Mouse (Mus musculus): ENCODE data around the gene Ldb3. TPM values are rescaled to one million over a fixed set of nuclear protein-coding genes. Genes with fewer than 3 reads are reported as not detected.

The Ldb3 gene
- 0.11 and 0.32 TPM in 2 replicates for polyA plus RNA-seq (2015; fragmentation: Nextera tagmentation; extraction: Ambion mirVana)

DNA sequence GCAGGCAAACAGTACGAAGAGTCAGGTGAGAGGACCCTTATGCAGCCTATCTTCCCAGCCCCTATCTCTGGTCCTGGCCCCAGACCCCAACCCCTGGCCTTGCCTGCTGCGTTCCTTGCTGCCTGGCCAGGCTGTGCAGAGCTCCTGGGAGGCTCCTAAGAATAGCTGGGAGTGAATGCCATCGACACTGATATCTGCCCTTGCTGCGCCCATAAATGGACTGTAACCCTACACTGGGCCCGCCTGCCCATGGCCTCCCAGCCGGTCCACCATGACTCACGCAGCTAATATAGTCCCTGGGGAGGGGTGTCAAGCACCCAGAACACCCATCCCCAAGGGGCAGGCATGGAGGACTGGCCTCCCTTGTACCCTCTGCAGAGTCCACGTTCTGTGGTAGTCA, at the start of gene Ldb3:
Gene Ldb3 (minus strand): TSS at position 185 of the 400 bp plus-strand sequence.
- Histone ChIP-seq H3K4me3 (replicated peaks) (no peak within 1 kb of the TSS), H3K4me1 (replicated peaks) (peaks cover 5% of the 10 kb centered on the region), H3K27me3 (no peaks in the 10 kb centered on the region), H3K27ac (no peak within 1 kb of the TSS), H3K9ac (replicated peaks) (no peak within 1 kb of the TSS), H3K36me3 (no peaks in the 10 kb centered on the region), H3K9me3 (no peaks in the 10 kb centered on the region), H3K4me2 (replicated peaks) (no peak within 1 kb of the TSS)
- ATAC-seq, result no peak
- WGBS, result 84% methylated on average over 8 of the region's 8 CpGs

DNA sequence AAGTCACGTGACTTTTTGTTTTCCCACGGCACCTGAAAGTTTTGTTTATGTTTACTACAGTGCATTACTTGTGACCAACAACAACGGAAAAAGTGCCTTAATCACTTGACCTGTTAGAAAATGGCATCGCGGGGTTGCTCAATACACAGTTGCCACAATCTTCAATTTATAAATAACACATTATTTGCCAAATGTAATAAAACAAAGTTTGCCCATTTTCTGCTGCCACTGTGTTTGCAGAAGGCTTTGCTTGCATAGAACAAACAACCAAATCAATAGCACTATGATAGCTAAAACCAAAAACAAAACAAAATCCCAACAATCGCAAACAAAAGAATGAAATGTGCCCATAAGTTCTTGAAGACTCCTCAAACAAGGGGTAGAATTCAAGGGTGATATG, 47.2 kb upstream of the Ldb3 start:
- Histone ChIP-seq H3K27me3 (no peaks in the 10 kb centered on the region), H3K36me3 (no peaks in the 10 kb centered on the region), H3K4me3 (replicated peaks) (no peak overlapping the region), H3K9ac (replicated peaks) (no peak overlapping the region), H3K4me2 (replicated peaks) (no peak overlapping the region), H3K4me1 (replicated peaks) (no peaks in the 10 kb centered on the region), H3K27ac (no peak overlapping the region), H3K9me3 (no peaks in the 10 kb centered on the region)
- WGBS, result 90% methylated on average over 6 of the region's 6 CpGs
- ATAC-seq, result no peak

DNA sequence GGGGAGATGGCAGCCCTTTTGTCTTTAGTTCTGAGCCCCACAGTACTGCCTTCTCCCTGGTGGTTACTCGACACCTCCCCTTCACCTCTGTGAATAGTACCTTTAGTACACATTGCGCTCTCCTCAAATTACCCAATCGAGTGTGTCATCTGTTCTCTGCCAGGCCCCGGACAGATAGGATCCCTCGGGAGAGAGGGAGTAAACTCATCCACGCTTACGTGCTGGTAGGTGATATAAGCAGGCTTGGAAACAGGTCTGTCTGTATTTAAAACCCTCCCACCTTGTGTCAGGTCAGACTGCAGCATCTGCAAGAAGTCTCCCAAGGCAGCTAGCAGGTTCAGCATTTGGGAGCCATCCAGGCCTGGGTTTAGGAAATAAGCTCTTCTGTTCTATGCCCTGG, 46.7 kb upstream of the Ldb3 start:
- Histone ChIP-seq H3K27ac (no peak overlapping the region), H3K27me3 (no peaks in the 10 kb centered on the region), H3K9me3 (no peaks in the 10 kb centered on the region), H3K4me3 (replicated peaks) (no peak overlapping the region), H3K4me1 (replicated peaks) (no peaks in the 10 kb centered on the region), H3K9ac (replicated peaks) (no peak overlapping the region), H3K36me3 (no peaks in the 10 kb centered on the region), H3K4me2 (replicated peaks) (no peak overlapping the region)
- WGBS, result 50% methylated on average over 7 of the region's 7 CpGs
- no peak for ATAC-seq

DNA sequence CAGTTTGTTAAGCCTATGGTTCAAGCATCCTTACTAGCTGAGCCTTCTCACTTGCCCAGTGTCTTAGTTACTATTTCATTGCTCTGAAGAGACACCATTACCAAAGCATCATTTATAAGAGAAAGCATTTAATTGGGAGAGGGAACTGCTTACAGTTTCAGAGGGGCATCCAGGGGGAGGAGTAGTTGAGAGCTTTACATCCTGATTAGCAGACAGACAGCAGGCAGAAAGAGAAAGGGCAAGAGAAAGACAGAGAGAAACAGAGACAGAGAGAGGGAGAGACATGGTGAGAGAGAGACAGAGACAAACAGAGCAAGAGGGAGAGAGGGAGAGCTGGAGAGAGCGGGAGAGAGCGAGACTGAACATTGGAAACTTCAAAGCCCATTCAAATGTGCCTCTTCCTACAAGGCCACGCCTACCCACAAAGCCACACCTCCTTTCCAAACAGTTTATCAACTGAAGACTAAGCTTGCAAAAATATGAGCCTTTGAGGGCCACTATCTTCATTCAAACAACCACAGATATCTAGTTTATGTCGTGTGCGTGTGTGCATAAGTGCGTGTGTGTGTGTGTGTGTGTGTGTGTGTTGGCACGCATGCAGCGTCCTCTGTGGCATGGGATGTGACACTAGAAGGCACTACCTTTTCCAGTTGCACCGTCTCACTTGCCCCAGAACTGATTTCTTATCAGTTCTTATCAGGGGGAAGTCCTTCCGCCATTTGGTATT, 44.4 kb upstream of the Ldb3 start:
- no peak overlapping the region for H3K27ac ChIP-seq
- 81% methylated on average over 10 of the region's 10 CpGs for WGBS

DNA sequence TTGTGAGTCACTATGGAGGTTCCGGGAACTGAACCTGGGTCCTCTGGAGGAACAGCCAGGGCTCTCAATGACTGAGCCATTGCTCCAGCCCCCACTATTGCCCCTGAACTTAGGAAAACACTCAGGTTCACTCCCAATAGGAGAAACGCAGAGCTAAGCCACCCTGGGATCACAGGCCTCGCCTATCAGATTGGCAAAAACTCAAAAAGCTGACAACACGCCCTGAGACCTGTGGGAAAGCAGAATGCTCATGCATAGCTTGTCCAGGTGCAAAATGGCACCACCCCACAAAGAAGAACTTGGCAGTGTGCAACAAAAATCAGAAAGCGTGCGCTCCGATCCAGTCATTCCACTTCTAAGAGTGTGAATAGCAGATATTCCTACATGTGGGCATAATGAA, 38.3 kb upstream of the Ldb3 start:
- H3K27ac ChIP-seq, result no peak overlapping the region
- no peak overlapping the region for H3K9ac ChIP-seq (replicated peaks)
- no peak for ATAC-seq
- H3K9me3 ChIP-seq, result no peaks in the 10 kb centered on the region
- H3K36me3 ChIP-seq, result no peaks in the 10 kb centered on the region
- no peak overlapping the region for H3K4me2 ChIP-seq (replicated peaks)
- H3K4me1 ChIP-seq (replicated peaks), result no peaks in the 10 kb centered on the region
- WGBS, result 94% methylated on average over 7 of the region's 7 CpGs
- H3K27me3 ChIP-seq, result no peaks in the 10 kb centered on the region
- no peak overlapping the region for H3K4me3 ChIP-seq (replicated peaks)

More for the DNA sequence above, 44.4 kb upstream of the Ldb3 start:
- Histone ChIP-seq H3K4me2 (replicated peaks) (no peak overlapping the region), H3K36me3 (no peaks in the 10 kb centered on the region), H3K4me1 (replicated peaks) (no peaks in the 10 kb centered on the region), H3K9ac (replicated peaks) (no peak overlapping the region), H3K27me3 (no peaks in the 10 kb centered on the region), H3K4me3 (replicated peaks) (no peak overlapping the region), H3K9me3 (no peaks in the 10 kb centered on the region)
- no peak for ATAC-seq

DNA sequence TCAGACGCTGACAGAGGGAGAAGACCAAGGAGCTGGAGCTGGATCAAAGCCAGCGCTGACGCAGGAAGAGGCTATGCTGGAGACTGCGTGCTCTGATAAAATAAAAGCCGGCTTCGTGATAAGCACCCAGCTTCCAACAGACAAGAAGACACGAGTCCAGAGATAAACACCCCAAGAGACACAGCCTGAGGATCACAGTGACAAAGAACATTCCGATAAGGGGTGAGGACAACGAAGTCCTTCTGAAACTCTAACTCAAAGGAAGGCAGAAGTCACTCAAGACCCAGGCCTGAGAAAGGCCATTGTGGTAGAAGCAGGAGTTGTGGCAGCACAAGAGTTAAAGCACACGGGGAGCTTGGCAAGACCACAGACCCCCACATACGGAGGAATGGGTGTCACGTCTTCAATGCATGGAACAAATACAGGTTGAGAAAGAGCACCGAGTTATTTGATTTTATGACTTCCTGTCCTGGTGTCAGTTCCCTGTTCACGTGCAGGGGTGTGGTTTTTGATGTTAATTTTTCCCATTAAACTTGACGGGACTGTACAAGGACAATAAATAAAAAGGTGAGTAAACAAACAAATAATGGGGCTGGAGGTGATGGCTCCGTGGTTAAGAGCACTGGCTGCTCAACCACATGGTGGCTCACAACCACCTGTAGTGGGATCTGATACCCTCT, 35.2 kb upstream of the Ldb3 start:
- H3K4me3 ChIP-seq (replicated peaks), result no peak overlapping the region
- H3K27ac ChIP-seq, result no peak overlapping the region
- no peak overlapping the region for H3K4me2 ChIP-seq (replicated peaks)
- no peak overlapping the region for H3K9ac ChIP-seq (replicated peaks)
- ATAC-seq, result no peak
- 90% methylated on average over 16 of the region's 16 CpGs for WGBS
- H3K27me3 ChIP-seq, result no peaks in the 10 kb centered on the region
- no peaks in the 10 kb centered on the region for H3K4me1 ChIP-seq (replicated peaks)
- H3K36me3 ChIP-seq, result no peaks in the 10 kb centered on the region
- H3K9me3 ChIP-seq, result no peaks in the 10 kb centered on the region

DNA sequence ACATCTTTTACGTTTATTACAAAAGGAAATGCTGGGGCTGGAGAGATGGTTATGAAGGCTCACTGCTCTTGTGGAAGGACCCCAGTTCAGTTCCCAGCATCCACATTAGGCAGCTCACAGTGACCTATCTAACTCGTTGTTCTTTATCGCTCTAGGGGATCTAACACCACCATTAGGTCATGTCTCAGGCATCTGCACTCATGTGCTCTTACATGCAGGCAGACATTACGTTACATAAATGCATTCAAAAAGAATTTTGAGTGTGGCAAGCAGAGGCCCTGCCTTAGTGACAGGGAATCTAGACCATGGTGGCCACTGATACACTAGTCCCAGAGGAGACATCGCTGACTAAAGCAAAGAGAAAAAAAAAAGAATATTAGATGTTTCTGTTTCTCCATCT, 34.6 kb upstream of the Ldb3 start:
- H3K4me2 ChIP-seq (replicated peaks), result no peak overlapping the region
- no peak for ATAC-seq
- no peak overlapping the region for H3K27ac ChIP-seq
- no peak overlapping the region for H3K4me3 ChIP-seq (replicated peaks)
- H3K4me1 ChIP-seq (replicated peaks), result no peaks in the 10 kb centered on the region
- 89% methylated on average over 5 of the region's 5 CpGs for WGBS
- no peak overlapping the region for H3K9ac ChIP-seq (replicated peaks)
- no peaks in the 10 kb centered on the region for H3K27me3 ChIP-seq
- H3K36me3 ChIP-seq, result no peaks in the 10 kb centered on the region
- no peaks in the 10 kb centered on the region for H3K9me3 ChIP-seq

DNA sequence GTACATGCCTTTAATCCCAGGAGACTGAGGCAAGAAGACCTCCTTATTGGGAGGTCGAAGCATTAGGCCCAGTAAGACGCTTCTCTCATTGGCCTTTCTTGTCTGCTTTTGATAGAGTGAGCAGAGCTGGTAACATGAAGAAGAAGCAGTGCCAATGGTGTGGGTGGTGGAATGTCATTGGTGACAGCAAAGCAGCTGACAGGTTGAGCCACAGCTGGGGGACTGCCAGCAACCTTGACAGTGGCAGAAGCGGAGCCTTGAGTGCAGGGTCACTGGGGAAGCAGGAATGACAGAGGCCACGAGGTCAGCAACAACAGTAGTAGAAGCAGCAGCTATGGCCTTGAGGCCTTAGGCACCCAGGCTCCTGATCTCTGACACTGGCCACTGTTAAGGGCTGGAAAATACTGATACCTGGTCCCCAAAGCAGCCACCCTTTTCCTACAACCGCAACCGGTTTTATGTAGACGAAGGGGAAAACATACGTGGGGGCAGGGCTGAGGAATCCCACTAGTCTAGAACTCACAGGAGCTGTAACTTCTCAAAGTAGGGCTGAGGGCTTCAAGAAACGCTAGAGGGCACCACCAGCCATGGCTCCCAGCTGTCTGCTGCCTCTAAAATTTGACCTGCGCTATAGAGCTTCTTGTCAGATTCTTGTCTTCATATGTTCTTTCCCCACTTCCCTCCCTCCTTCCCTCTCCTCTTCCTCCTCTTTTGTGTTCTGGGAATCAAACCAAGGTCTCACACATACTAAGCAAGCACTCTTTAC, 32.3 kb upstream of the Ldb3 start:
- WGBS, result 43% methylated on average over 10 of the region's 10 CpGs
- no peaks in the 10 kb centered on the region for H3K9me3 ChIP-seq

DNA sequence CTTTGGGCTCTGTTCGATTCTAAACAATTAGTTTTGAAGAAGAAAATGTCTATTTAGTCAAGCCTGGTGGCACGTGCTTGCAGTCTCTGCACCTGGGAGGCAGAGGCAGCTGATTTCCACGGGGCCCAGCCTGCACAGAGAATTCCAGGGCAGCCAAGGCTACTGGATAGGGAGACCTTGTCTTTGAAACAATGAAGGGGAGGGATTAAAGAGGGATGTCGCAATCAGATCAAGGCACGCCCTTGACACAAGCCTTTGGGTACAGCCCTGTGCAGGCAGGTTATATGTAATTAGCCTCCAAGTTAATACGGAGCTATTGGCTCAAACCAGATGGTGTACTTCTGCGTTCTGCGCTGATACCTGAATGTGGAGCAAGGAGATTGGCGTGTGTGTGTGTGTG, 30.3 kb upstream of the Ldb3 start:
- no peaks in the 10 kb centered on the region for H3K9me3 ChIP-seq
- H3K4me2 ChIP-seq (replicated peaks), result no peak overlapping the region
- H3K36me3 ChIP-seq, result no peaks in the 10 kb centered on the region
- H3K27ac ChIP-seq, result no peak overlapping the region
- H3K4me1 ChIP-seq (replicated peaks), result peaks cover 9% of the 10 kb centered on the region; the same call in 1 of the 2 replicates
- H3K9ac ChIP-seq (replicated peaks), result no peak overlapping the region
- WGBS, result 36% methylated on average over 9 of the region's 9 CpGs
- peaks cover 28% of the 10 kb centered on the region for H3K27me3 ChIP-seq
- no peak for ATAC-seq
- no peak overlapping the region for H3K4me3 ChIP-seq (replicated peaks)

More for the DNA sequence above, 32.3 kb upstream of the Ldb3 start:
- Histone ChIP-seq H3K4me1 (replicated peaks) (no peaks in the 10 kb centered on the region), H3K4me3 (replicated peaks) (no peak overlapping the region), H3K4me2 (replicated peaks) (no peak overlapping the region), H3K27me3 (peaks cover 8% of the 10 kb centered on the region), H3K36me3 (no peaks in the 10 kb centered on the region), H3K9ac (replicated peaks) (no peak overlapping the region), H3K27ac (no peak overlapping the region)
- no peak for ATAC-seq

DNA sequence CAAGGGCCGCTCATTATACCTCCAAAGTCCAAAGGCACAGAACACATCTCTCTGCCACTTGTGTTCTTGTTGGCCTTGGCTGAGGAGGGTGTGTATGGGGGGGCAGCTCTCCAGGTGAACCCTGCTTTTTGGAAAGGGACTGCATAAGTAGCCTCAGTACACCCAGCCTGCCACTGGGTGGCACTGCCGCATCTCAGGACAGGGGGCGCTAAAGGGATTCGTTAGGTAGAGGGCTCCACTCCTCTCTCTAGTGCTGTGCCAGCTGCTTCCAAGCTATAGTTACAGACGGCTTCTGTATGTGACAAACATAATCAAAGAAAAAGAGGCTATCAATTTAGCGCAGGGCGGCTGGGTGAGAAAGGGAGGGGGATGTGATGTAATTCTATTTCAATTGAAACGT, 28.3 kb upstream of the Ldb3 start:
- WGBS, result 1% methylated on average over 8 of the region's 8 CpGs

DNA sequence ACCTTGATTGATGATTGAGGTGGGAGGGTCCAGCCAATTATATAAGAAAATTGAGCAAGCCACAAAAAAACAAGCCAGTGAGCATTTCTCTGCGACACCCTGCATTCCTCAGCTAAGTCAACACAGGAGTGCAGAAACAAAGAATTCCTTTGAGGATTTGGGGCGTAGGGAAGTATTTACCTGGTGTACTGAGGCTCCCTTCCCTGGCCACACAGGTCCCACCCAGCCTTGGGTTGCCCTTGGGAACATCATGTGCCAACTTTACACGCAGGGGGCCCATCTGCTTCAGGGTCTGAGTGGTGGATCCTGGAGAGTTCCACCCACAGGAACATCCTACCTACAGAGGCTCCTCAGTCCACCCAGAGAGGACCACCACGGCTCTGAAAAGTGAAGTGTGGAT, 27.1 kb upstream of the Ldb3 start:
- peaks cover 9% of the 10 kb centered on the region; the same call in 1 of the 2 replicates for H3K4me1 ChIP-seq (replicated peaks)
- H3K27me3 ChIP-seq, result peaks cover 35% of the 10 kb centered on the region
- no peak overlapping the region; the same call in 1 of the 2 replicates for H3K4me2 ChIP-seq (replicated peaks)
- H3K27ac ChIP-seq, result no peak overlapping the region
- no peaks in the 10 kb centered on the region for H3K9me3 ChIP-seq
- H3K9ac ChIP-seq (replicated peaks), result no peak overlapping the region
- H3K36me3 ChIP-seq, result no peaks in the 10 kb centered on the region
- H3K4me3 ChIP-seq (replicated peaks), result no peak overlapping the region
- WGBS, result 57% methylated on average over 4 of the region's 4 CpGs
- ATAC-seq, result no peak

More for the DNA sequence above, 28.3 kb upstream of the Ldb3 start:
- H3K9me3 ChIP-seq, result no peaks in the 10 kb centered on the region
- no peak overlapping the region for H3K4me3 ChIP-seq (replicated peaks)
- no peak overlapping the region for H3K4me2 ChIP-seq (replicated peaks)
- no peak overlapping the region for H3K9ac ChIP-seq (replicated peaks)
- no peaks in the 10 kb centered on the region for H3K36me3 ChIP-seq
- H3K27ac ChIP-seq, result no peak overlapping the region
- H3K27me3 ChIP-seq, result peaks cover 35% of the 10 kb centered on the region
- ATAC-seq, result peak; percentile 67
- H3K4me1 ChIP-seq (replicated peaks), result peaks cover 9% of the 10 kb centered on the region; the same call in 1 of the 2 replicates

DNA sequence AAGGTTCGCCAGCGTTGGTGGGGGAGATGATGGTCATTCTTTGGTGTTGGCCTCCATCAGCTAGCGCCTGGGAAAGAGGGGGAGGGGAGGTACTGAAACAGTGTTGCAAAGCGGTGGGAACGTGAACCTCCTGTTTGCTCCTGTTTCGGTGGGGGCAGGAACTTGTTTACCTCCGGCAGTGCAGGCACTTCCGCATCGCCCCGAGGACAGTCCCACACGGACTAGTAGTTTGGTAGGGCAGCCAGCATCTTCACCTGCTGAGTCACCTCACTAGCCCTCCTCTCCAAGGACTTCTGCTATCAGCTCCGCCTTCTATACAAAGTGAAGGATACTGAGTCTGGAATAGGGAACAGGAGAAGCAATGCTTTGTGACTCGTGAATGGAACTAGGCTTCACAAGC, 26.6 kb upstream of the Ldb3 start:
- H3K4me1 ChIP-seq (replicated peaks), result peaks cover 9% of the 10 kb centered on the region; the same call in 1 of the 2 replicates
- peaks cover 35% of the 10 kb centered on the region for H3K27me3 ChIP-seq
- H3K4me3 ChIP-seq (replicated peaks), result peak overlapping the region; percentile 16
- H3K9me3 ChIP-seq, result no peaks in the 10 kb centered on the region
- no peak overlapping the region for H3K9ac ChIP-seq (replicated peaks)
- no peaks in the 10 kb centered on the region for H3K36me3 ChIP-seq
- 2% methylated on average over 13 of the region's 13 CpGs for WGBS
- H3K4me2 ChIP-seq (replicated peaks), result peak overlapping the region; percentile 44
- H3K27ac ChIP-seq, result no peak overlapping the region
- no peak for ATAC-seq

Data from midbrain, embryonic 13.5 days (tissue).